Mouse (Mus musculus): ENCODE results near the gene B4galnt1. TPM values are rescaled to one million over a fixed set of nuclear protein-coding genes. Genes with fewer than 3 reads are reported as not detected.
"Not testable (repeated sequence)": the region's sequence is repeated elsewhere in the genome, so short reads cannot be mapped to it uniquely, and the experiment has no call there.

B4galnt1 gene
- total RNA-seq (2021) = 1 to 10 TPM; 1.5 to 1.9 TPM
- long read RNA-seq, experiment 1, partial matches to known transcripts = 0 of 3 reads
- long read RNA-seq, experiment 1, other reads (novel, unspliced or antisense) = 0 of 3 reads
- long read RNA-seq, experiment 2, partial matches to known transcripts = 3 of 7 reads
- long read RNA-seq, experiment 2, other reads (novel, unspliced or antisense) = 0 of 7 reads

- intact Hi-C loops (cut with DNase I; ENCODE audit: low total_unique reads) = no loop called here
- peak; percentile 75 for DNase-seq
Measured at GRCm38 (mm10) chr10:127164631-127165353, at the start of gene B4galnt1. Gene B4galnt1, plus strand, starts transcription at chr10:127165225.

DNA sequence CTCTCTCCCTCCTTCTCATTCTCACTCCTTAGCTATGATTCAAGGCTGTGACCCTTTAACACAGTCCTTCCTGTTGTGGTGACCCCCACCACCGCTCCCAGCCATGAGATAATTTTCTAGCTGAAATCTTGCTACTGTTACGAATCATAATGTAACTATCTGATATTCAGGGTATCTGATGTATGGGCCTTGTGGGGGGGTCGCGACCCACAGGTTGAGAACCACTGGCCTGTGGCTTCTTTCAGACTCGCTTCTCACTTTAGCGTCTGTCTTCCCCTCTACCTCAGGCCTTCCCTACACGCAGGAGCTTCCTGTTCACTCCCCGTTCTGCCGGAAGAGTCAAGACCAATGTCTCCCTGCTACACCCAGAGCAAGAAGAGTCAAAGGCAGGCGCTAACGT, 46.6 kb upstream of the B4galnt1 start:
- no peak for DNase-seq
- intact Hi-C loops (cut with DNase I; ENCODE audit: low total_unique reads) = no loop called here

GRCm38 (mm10) chr10:127119229-127119628, 45.8 kb upstream of the B4galnt1 start:
- intact Hi-C loops (cut with DNase I; ENCODE audit: low total_unique reads) = no loop called here
- DNase-seq = no peak

DNA sequence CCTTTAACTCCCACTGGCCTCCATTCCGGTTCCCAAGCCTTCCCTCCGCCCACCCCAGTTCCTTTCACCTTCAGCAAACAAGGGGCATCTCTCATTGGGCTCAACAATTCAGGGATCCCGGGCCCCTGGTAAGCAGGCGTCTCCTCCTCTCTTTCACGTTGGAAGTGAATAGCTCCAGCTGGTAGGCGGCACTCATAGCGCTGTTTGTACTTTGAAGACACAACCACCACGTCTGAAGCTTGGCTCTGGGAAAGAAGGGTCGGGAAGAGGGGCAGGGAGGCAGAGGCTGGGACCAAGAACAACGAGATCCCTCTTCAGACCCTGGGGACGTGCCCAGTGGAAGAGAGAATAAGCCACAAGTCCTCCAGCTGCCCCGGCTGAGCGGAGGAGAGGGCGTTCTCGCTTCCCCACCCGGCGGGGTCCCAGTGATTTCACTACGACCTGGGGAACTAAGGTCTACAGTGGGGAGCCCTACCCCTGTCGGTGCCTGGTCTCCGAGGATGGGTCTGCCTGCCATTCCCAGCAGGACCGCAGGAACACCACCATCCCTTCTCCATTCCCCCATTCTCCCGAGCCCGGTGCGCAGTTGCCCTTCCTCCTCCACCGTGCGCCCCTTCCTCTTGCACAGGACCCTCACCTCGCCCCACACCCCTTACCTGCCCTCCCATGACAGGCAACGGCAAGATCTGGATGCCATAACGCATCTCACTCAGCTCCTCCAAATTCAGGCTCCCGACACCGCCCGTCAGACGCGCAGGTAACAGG, 44.5 kb upstream of the B4galnt1 start:
- DNase-seq = no peak

GRCm38 (mm10) chr10:127121066-127121477, 44.0 kb upstream of the B4galnt1 start, which contains the start of gene Os9:
Gene Os9, minus strand, starts transcription at chr10:127121131.
- DNase-seq = peak; percentile 95
- intact Hi-C loops (cut with DNase I; ENCODE audit: low total_unique reads) = no loop called here

More for the DNA sequence above, 44.5 kb upstream of the B4galnt1 start:
- intact Hi-C loops (cut with DNase I; ENCODE audit: low total_unique reads) = no loop called here

DNA sequence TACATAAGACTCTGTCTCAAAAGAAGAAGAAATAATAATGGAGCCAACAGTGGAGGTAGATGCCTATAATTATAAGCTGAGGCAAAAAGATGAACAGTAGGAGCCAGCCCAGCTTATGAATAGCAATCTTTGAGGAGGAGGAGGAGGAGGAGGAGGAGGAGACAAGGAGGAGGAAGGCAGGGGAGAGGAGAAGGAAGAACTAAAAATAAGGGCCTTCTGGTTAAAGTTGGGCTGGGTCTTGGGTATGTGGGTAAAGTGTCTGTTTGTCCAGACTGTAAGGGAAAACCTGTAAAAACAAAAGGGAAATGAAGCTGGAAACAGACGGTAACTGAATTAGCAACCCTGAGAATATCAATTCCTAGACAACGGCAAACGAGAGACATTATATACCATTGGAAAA, 43.0 kb upstream of the B4galnt1 start:
- intact Hi-C loops (cut with DNase I; ENCODE audit: low total_unique reads) = no loop called here
- no peak for DNase-seq

DNA sequence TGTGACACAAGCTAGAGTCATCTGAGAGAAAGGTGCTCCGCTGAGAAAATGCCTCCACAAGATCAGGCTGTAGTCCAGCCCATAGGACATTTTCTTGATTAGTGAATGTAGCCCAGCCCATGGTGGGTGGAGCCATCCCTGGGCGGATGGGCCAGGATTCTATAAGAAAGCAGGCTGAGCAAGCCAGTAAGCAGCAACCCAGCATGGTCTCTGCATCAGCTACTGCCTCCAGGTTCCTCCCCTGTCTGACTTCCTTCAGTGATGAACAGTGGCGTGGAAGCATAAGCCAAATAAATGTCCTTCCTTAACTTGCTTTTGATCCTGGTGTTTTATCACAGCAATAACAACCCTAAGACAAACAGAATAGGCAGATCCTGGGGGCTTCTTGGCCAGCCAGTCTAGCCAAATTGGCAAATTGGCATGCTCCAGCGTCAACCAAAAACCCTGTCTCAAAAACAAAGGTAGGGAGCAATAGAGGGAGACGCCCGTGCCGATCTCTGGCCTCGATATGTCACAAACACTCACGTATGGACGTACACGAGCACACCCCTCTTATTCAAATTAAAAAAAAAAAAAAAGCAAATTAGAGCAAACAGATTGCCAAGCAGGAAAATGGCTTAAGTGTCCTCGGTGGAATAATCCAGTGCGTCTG, 42.1 kb upstream of the B4galnt1 start:
- intact Hi-C loops (cut with DNase I; ENCODE audit: low total_unique reads) = no loop called here
- DNase-seq = no peak

- intact Hi-C loops (cut with DNase I; ENCODE audit: low total_unique reads) = no loop called here
- peak; percentile 44 for DNase-seq
Measured at GRCm38 (mm10) chr10:127123436-127123805, 41.6 kb upstream of the B4galnt1 start.

DNA sequence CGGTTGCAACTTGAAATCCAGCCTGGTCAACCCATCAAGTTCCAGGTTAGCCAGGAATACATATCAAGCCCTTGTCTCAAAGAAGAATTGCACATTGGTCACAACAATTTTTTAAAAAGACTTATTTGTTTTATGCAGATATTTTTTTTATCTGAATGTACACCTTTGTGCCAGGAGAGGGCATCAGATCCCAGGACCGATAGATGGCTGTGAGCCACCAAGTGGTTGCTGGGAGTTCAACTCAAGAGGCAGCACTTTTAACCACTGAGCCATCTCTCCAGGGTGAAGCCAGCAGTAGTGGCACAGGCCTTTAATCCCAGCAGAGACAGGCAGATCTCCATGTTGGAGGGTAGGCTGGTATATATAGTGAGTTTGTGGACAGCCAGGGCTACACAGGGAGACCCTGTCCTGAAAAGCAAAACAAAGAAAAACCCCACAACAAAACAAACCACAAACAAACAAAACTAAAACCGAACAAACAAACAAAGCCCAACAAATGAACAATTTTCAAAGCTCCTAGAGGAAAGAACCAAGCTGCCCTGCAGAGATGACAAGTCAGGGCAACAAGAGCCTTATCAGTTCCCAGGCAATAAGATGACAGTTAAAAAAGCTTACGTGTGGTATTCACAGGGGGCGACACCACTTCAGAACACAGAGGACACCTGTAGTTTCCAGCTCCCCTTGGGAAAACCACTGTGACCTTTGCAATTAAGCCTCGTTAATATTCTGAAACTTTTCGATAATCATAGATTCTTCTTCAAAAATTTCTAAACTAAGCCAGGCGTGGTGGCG, 39.6 kb upstream of the B4galnt1 start:
- no peak for DNase-seq
- intact Hi-C loops (cut with DNase I; ENCODE audit: low total_unique reads) = no loop called here

- intact Hi-C loops (cut with DNase I; ENCODE audit: low total_unique reads) = no loop called here
- no peak for DNase-seq
Measured at GRCm38 (mm10) chr10:127126579-127126978, 38.4 kb upstream of the B4galnt1 start.

GRCm38 (mm10) chr10:127127711-127128279, 37.2 kb upstream of the B4galnt1 start:
- DNase-seq = no peak
- intact Hi-C loops (cut with DNase I; ENCODE audit: low total_unique reads) = no loop called here

- DNase-seq = no peak
- intact Hi-C loops (cut with DNase I; ENCODE audit: low total_unique reads) = no loop called here
Measured at GRCm38 (mm10) chr10:127129431-127129830, 35.6 kb upstream of the B4galnt1 start.

DNA sequence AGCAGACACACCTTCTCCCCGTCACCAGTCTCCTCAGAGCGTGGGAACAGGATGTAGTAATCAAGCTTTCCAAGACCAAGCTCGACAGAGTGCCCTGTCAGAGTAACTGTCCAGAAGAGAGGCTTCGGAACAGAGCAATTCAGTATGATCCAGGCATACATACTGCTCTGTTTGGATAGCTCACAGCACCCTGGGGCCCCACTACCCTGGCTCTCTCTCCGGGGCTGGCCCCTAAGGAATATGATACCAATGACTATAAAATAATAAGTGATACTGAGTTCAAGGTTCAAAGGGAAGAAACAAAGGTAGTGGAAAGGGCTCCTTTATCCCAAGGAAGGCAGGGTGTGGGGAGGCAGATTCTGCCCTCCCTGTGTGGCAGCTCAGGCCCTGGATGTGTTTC, 32.6 kb upstream of the B4galnt1 start:
- DNase-seq = no peak
- intact Hi-C loops (cut with DNase I; ENCODE audit: low total_unique reads) = no loop called here

DNA sequence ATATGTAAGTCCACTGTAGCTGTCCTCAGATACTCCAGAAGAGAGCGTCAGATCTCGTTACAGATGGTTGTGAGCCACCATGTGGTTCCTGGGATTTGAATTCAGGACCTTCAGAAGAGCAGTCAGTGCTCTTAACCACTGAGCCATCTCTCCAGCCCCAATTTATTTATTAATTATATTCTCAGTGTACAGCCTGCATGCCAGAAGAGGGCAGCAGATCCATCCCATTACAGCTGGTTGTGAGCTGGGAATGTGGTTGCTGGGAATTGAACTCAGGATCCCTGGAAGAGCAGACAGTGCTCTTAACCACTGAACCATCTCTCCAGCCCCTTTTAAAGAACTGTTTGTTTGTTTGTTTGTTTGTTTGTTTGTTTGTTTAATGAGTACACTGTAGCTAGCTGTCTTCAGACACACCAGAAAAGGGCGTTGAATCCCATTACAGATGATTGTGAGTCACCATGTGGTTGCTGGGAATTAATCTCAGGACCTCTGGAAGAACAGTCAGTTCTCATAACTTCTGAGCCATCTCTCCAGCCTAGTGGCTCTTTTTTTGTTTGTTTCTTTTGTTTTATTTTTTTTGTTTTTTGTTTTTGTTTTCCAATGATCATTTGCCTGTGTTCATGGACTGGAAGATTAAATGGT, 30.5 kb upstream of the B4galnt1 start:
- intact Hi-C loops (cut with DNase I; ENCODE audit: low total_unique reads); DNase-seq: not testable (repeated sequence)

DNA sequence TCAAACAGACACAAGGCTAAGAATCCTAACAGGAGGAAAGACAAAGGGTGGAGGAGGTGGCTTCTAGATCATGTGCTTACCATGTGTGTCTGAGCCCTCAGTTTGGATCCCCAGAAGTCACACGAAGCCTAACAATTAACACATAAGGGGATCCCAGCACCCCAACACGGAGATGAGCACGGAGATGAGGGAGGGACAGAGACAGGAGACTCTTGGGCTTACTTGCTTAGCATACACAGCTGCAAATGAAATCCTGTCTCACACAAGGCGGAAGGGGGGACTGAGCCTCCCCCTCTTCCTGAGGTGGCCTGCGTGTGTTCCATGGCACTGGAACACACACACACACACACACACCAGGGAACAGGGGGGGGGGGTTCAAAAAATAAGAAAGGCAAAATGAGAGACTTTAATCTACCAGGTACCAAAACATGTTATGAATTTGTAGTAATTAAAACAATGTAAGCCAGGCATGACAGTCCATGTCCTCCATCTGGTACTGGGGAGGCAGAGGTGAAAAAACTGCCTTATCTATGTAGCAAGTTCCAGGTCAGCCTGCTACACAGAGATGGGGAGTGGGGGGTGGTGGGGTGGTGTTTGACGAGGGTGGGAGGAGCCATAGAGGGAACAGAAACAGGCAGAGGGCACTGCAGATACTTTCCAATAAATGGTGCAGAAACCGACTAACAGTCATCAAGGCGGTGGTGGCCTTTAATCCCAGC, 29.7 kb upstream of the B4galnt1 start:
- DNase-seq = no peak
- intact Hi-C loops (cut with DNase I; ENCODE audit: low total_unique reads) = no loop called here

- intact Hi-C loops (cut with DNase I; ENCODE audit: low total_unique reads) = no loop called here
- no peak for DNase-seq
Measured at GRCm38 (mm10) chr10:127136510-127136909, 28.5 kb upstream of the B4galnt1 start.

GRCm38 (mm10) chr10:127137896-127138295, 27.1 kb upstream of the B4galnt1 start:
- intact Hi-C loops (cut with DNase I; ENCODE audit: low total_unique reads) = no loop called here
- DNase-seq = no peak
